Mouse (Mus musculus): Measurements from ENCODE around the gene Pik3c2b.

Pik3c2b gene

DNA sequence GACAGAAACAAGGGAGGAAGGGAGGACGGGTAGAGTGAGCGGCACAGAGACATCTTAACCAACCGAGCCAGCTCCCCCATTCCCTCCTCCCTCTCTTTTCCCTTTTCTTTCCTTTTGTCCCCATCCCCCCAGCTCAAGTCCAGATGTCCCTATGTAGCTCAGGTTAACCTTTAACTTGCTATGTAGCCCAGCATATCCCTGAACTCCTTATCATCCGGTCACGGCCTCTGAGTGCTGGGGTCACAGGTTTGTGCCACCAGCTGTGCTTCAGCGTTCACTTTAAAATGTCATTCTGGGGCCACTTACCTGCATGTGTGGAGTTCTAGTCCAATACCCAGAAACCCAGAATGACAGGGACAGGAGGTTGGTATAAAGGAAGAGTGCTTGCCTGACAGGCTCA lies 78.7 kb downstream of the Pik3c2b start:
- in situ Hi-C loops (cut with MboI; ENCODE audit: low pct_unique_long_range_greater_than_20kb in 1 of 2, low sequenced_read_pairs in 2 of 2, unreplicated experiment in 1 of 2), result no loop called here

DNA sequence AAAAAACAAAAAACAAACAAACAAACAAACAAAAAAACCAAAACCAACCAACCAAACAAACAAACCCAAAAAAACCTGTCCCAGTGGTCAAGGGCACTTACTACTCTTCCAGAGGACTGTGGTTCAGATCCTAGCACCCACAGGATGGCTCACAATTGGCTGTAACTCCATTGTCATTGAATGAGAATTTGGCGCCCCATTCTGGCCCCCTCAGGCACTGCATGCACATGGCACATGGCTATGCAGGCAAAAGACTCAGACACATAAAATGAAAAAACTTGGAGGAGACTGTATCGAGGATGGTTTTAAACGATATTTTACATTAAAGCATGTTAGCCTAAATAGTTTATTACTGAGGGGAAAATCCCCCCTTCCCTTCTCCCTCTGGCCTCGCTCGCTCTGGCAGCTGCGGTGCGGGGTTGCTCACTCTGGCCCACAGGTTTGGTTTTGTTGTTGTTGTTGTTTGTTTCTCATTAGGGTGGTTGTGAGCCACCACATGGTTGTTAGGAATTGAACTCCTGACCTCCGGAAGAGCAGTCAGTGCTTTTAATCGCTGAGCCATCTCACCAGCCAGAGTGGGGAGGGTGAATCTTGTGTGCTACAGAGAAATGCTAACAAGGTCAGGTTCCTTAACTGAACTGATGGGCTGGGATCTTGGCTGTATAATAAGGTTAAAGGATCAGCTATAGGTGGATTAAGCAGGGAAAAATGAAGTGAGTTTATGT lies 80.3 kb downstream of the Pik3c2b start:
- in situ Hi-C loops (cut with MboI; ENCODE audit: low pct_unique_long_range_greater_than_20kb in 1 of 2, low sequenced_read_pairs in 2 of 2, unreplicated experiment in 1 of 2), result no loop called here

DNA sequence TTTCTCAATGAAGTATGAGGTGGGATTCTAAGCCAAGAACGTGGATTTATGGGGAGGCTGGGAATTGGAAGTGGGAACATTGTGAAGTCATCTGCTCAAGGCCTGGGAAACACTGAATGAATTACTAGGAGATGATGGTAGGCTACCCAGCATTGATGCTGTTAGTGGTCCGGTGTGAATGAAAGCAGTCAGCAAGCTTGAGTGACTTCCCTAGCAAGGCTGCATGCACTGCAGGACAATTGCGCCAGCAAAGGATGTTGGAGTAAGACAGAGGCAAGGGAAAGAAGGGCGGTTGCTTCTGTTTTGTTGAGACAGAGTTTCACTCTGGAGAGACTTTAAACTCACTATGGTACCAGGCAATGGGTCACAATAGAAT lies 80.9 kb downstream of the Pik3c2b start:
- in situ Hi-C loops (cut with MboI; ENCODE audit: low pct_unique_long_range_greater_than_20kb in 1 of 2, low sequenced_read_pairs in 2 of 2, unreplicated experiment in 1 of 2), result no loop called here

DNA sequence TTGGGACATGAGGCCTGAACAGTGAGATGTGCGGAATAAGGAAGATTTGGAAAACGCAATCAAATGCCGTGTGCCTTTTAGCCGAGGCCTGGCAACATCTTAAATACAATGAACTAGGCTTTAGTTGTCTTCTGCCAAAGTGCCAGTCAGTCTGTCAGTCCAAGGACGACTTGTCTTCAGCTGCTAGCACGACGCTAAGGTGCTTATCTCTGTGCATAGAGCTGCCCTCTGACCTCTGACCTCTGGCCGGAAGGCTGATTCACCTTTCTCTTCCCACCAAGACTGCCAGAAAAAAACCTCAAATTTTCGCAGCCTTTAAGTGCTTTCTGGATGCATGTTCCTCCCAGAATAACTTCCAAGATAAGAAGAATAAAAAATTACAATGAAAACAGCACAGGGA lies 81.9 kb downstream of the Pik3c2b start:
- in situ Hi-C loops (cut with MboI; ENCODE audit: low pct_unique_long_range_greater_than_20kb in 1 of 2, low sequenced_read_pairs in 2 of 2, unreplicated experiment in 1 of 2), result no loop called here

DNA sequence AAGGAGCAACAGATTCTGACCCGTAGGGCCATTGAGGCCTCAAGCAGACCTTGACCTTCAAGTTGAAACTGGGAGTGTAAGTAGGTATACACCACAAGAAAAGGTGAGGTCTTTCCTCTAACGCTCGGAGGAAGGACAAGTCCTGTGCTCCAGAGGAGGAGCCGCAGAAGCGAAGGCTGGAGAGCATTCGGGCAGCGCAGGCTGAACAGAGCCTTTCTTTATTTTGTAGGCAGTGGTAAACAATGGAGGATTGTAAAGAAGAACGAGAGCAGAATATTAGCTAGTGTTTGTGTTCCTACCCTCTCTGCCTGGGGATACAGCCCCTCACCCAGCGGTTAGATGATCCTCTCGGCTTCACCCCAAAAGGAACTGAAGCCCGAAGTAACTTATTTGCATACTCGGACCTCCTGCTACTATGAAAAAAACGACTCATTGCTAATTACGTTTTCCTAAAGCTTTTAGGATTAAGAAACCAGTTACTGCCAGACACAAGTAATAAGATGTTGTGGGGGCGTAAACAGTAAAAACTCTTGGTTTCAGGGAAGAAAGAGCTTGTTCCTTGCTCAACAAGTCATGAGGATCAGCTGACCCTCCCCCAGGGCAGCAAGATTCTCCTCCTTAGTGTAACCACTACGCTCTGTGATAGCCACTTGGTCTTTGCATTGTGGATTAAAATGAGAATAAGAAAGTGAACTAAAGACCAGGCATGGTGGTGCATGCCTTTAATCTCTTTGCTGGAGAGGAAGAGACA lies 84.2 kb downstream of the Pik3c2b start:
- in situ Hi-C loops (cut with MboI; ENCODE audit: low pct_unique_long_range_greater_than_20kb in 1 of 2, low sequenced_read_pairs in 2 of 2, unreplicated experiment in 1 of 2), result no loop called here

DNA sequence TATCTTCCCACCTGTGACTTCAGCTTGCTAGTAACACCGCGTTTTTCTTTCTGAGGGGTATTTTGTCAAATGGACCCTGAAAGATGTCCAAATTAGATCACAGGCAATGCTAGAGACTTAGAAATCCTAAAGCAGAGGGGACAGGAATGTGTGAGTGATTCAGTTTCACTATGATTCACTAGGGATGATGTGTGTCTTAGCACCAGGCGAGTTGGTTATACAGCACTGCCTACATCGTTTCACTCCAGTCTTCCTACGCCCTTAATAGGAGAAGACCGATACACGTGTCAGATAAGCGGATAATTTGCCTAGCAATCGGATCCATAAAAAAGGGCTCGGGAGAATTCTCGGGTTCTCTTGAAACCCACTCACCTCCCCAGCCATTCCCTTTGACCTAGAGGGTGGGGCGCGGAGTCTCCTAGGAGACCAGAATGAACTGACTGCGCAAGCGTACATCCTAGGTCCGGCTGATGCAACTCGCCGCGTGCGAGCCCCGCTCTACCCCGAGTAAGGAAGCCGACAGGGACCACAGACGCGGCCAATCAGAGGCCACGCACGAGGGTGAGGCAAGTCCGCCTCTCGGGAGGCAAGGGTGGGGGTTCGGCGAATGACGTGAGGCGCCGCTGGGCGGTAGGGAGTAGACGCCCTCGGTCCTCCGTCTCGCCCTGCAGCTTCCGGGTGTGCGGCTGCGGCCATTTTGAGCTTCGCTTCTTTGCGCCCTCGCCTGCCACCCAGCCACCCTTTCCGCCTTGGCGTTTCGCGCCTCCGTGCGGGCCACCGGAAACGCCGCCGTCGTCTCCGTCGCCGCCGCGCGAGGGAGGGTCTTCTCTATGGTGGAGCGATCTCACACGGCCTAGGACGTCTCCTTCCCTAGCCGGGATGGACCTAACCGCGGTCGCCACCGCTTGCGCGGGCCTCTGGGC lies 85.4 kb downstream of the Pik3c2b start, which contains the start of gene Ppp1r15b:
Gene Ppp1r15b, plus strand, starts transcription at position 506 of the 923 bp plus-strand sequence.
- in situ Hi-C loops (cut with MboI; ENCODE audit: low pct_unique_long_range_greater_than_20kb in 1 of 2, low sequenced_read_pairs in 2 of 2, unreplicated experiment in 1 of 2), result no loop called here

DNA sequence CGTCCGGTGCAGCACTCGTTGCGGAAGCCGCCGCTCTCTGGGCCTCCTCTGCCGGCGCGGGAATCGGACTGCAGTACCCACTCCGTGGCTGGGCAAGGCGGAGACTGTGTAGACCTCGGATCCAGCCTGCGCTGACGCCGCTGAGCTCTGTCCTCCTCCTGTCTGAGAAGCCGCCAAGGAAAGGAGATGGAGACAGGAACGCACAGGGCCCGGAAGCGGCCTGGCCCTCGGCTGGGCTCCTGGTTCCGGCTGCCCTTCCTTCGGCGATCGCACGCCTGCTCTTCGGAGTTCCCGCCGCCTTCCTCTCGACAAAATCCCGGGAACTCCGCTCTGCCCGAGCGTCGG lies 86.1 kb downstream of the Pik3c2b start:
- in situ Hi-C loops (cut with MboI; ENCODE audit: low pct_unique_long_range_greater_than_20kb in 1 of 2, low sequenced_read_pairs in 2 of 2, unreplicated experiment in 1 of 2), result no loop called here

DNA sequence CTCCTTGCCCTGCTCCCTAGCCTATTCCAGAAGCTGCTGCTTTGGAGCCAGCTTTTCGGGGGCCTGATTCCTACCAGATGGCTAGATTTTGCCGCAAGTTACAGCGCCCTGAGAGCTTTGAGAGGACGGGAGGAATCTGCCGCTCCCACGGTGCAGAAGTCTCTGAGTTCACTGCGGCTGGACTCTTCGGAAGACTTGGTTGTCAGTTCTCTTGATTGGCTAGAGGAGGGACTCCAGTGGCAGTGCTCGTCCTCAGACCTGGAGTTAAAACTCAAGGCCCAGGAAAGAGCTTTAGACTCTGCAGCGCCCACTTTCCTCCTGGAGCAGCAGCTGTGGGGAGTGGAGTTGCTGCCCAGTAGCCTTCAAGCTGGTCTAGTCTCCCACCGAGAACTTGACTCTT lies 86.5 kb downstream of the Pik3c2b start:
- in situ Hi-C loops (cut with MboI; ENCODE audit: low pct_unique_long_range_greater_than_20kb in 1 of 2, low sequenced_read_pairs in 2 of 2, unreplicated experiment in 1 of 2), result no loop called here

DNA sequence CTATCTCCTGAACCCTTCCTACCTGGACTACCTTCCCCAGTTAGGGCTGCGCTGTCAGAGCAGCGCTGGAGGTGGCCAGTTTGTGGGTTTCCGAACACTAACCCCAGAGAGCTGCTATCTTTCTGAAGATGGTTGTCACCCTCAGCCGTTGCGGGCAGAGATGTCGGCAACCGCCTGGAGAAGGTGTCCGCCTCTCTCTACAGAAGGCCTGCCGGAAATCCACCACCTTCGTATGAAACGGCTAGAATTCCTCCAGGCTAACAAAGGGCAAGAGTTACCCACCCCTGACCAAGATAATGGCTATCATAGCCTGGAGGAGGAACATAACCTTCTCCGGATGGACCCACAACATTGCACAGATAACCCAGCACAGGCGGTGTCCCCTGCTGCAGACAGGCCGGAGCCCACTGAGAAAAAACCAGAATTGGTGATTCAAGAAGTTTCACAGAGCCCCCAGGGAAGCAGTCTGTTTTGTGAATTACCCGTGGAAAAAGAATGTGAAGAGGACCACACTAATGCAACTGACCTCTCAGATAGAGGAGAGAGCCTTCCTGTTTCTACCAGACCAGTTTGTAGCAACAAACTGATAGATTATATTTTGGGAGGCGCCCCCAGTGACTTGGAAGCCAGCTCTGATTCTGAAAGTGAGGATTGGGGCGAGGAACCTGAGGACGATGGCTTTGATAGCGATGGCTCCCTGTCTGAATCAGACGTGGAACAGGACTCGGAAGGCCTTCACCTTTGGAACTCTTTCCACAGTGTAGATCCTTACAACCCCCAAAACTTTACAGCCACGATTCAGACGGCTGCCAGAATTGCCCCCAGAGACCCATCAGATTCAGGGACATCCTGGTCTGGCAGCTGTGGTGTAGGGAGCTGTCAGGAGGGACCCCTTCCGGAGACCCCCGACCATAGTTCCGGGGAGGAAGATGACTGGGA lies 87.2 kb downstream of the Pik3c2b start:
- in situ Hi-C loops (cut with MboI; ENCODE audit: low pct_unique_long_range_greater_than_20kb in 1 of 2, low sequenced_read_pairs in 2 of 2, unreplicated experiment in 1 of 2), result no loop called here

DNA sequence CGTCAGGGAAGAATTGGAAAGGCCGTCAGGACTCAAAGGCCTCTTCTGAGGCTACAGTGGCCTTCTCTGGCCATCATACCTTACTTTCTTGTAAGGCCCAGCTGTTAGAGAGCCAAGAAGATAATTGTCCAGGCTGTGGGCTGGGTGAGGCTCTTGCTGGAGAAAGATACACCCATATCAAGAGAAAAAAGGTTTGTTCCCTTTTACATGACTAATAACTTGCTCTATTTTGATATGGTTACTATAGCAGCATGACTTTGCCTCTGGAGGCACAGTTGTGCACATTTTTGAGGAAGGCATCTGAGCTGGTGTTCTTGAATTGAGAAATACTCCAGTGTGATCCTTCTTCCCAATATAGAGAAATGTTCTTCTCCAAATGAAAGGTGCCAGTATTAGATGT lies 88.0 kb downstream of the Pik3c2b start:
- in situ Hi-C loops (cut with MboI; ENCODE audit: low pct_unique_long_range_greater_than_20kb in 1 of 2, low sequenced_read_pairs in 2 of 2, unreplicated experiment in 1 of 2), result no loop called here

DNA sequence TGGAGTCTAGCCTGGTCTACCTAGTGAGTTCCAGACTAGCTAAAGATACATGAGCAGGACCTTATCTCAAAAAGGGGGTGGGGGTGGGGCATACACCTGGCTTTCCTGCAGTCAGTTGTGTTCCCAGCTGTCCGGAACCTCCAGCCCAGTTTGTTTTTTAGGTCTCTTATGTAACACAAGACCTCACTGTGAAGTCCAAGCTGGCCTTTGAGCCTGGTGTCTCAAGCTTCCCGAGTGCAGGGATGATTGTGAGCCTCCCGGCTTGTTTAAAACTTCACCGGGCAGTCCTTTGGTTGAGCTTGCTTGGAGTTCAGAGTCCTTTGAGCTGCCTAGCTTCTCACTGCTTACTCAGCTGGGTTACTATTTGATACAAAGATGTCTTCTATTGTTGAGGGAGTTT lies 88.6 kb downstream of the Pik3c2b start:
- in situ Hi-C loops (cut with MboI; ENCODE audit: low pct_unique_long_range_greater_than_20kb in 1 of 2, low sequenced_read_pairs in 2 of 2, unreplicated experiment in 1 of 2), result no loop called here

DNA sequence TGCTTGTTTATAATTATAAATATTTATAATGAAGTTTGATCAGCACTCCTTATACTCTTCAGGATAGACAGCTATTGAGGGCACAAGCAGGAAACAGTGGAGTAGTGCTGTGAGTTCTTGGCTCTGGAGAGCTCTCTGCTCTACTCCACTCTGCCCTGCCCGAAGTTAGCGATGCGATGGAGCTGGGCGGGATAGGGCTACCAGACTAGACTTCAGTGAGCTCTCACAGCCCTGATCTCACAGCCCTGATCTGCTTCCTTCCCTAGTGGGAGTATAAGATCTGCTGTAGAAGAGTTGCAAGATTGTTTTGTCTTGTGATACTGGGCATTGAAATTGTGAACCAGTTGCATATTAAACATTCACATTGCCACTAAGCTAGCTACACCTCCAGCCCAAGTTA lies 89.4 kb downstream of the Pik3c2b start:
- in situ Hi-C loops (cut with MboI; ENCODE audit: low pct_unique_long_range_greater_than_20kb in 1 of 2, low sequenced_read_pairs in 2 of 2, unreplicated experiment in 1 of 2), result no loop called here

DNA sequence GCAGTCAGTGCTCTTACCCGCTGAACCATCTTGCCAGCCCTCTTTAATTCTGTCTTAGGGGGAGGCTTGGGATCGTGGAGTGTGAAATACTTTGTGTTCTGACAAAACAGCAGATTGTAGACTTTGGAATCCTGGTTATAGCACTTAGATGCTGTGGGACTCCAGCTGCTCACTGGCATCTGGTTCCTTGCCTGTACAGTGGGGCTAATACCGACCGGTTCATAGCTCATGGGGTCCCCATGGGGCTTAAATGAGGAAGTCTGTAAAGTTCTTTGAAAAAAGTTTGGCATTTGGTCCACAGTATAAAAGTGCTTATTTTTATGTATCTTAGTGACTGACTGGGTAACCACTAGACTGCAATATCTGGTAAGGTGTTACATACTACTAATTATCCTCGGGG lies 90.3 kb downstream of the Pik3c2b start:
- in situ Hi-C loops (cut with MboI; ENCODE audit: low pct_unique_long_range_greater_than_20kb in 1 of 2, low sequenced_read_pairs in 2 of 2, unreplicated experiment in 1 of 2), result no loop called here

DNA sequence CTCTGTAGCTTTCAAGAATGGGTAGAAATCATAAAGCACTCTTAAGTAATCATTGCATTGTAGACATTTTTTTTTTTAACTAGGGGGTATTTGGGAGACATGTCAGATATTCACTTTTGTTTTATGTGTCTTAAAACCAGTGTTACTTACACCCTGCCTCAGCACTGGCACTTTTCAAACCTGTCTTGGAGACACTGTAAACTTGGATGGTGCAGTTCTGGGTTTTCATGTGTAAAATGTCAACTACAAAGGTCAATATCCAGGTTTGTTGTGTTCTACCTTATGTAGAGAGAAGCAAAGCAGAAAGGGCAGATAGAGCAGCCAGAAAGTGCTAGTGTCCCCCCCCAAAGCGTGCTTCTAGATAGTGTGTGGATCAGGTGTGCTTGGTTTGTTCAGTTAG lies 92.9 kb downstream of the Pik3c2b start:
- in situ Hi-C loops (cut with MboI; ENCODE audit: low pct_unique_long_range_greater_than_20kb in 1 of 2, low sequenced_read_pairs in 2 of 2, unreplicated experiment in 1 of 2), result no loop called here

DNA sequence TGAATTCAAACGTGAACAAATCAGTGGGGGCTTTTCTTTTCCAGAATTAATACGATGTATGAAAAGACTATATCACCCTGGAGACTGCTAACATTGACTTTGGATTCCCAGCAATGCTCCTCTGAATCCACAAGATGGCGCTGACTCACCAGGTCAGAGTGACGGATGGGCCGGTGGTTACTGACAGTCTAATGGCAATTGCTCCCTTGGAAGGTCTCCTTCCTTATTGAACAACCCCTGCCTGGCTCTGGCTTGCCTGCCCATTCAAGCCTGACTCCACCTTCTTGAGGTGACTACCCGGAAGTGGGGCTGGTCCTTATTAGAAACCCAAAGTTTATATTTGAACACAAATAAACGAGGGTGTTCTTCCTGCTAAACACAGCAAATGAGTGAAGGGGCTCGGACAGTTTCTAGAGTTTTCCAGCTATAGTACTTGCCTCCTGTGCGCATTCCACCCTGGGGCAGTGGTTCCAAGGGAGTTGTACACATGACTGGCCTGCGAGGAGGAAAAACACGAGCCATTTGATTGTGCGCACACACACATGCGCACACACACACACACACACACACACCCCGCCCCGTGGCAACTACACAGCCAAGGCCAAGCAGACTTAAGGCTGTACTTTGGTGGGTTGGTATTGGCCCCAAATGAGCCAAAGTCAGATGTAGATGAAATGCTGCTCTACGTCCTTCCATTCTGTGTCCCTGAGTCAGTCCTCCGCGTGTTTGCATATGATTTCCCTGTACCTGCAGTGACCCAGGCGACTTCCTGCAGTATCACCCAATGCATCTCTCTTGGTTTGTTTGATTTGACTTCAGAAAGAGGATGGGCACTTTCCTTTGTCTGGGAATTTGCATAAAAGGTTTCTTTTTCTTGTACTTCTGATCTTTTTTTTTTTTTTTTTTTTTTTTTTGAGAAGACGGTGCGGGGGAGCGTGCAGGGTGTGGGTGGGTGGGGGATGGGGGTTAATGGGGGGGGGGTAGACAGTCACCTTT lies 100.8 kb downstream of the Pik3c2b start:
- in situ Hi-C loops (cut with MboI; ENCODE audit: low pct_unique_long_range_greater_than_20kb in 1 of 2, low sequenced_read_pairs in 2 of 2, unreplicated experiment in 1 of 2), result no loop called here

DNA sequence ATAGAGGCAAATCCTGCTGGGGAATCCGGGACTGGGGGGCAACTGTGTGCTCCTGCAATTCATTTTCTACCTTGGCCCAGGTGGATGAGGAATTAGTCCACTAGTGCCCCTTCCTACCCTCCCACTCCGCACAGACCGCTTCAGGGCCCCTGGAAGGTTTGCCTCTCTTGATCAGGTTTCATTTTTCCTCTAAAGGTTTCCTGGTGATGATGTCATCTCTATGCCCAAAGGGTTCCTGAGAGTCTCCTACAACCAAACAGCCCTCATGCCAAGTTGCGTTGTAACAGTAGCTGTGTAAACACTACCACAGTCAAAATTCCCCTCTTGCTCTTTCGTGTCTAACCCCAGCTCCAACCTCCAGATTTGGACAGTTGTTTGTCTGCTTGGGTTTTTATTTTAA lies 101.9 kb downstream of the Pik3c2b start:
- in situ Hi-C loops (cut with MboI; ENCODE audit: low pct_unique_long_range_greater_than_20kb in 1 of 2, low sequenced_read_pairs in 2 of 2, unreplicated experiment in 1 of 2), result no loop called here

DNA sequence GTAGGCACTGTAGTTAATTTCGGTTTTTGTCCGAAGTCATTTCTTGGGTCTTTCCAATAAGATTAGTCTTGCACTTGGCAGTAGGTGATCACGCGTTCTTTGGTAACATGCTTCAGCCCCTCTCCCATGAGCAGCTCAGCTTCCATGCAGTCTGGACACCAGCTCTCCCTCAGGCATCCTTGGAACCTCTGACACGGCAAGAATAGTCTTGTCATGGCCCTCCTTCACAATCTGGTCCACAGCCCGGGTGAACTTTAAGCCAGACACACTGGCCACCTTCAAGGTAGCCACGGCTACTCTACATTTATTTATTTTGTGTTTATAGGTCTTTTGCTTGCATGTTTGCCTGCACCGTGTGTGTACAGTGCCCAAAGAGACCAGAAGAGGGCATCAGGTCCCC lies 102.7 kb downstream of the Pik3c2b start:
- in situ Hi-C loops (cut with MboI; ENCODE audit: low pct_unique_long_range_greater_than_20kb in 1 of 2, low sequenced_read_pairs in 2 of 2, unreplicated experiment in 1 of 2), result no loop called here
